Mouse (Mus musculus): ENCODE measurements at regions not wholly inside any gene's neighbourhood (a gene's known extent, or its start where the extent isn't known, plus 50 kb on each side); places are given as distances from the start of the nearest gene placed in this dataset.

DNA sequence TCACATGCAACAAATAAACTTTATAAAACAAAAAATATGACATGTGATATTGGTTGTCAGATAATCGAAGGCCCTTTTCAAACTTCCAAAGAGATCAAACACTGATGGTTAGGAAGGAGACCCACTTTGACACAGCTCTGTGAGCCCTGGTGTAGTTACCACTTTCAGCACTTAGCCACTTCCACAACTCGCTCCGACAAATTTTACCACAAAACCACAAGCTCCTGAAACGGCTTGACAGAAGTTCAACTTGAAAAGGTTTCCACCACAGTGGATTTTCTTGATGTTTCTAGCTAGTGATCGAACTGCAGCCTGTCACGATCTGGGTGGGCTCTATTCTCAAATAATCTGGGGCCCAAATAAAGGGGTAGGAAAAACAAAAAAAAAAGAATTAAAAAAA lies 742.2 kb upstream of the Zeb2 start:
- TF ChIP-seq POLR2A (IDR thresholded peaks at IDR 0.05; ENCODE audit: borderline replicate concordance, extremely low read depth, low read depth, low read length) (no peak), CTCF (IDR thresholded peaks at IDR 0.05; ENCODE audit: insufficient read depth, low read length) (no peak)

All from lung, adult 2 months (tissue).